Mouse (Mus musculus): ENCODE measurements around the gene Ntrk3. TPM values are rescaled to one million over a fixed set of nuclear protein-coding genes. Genes with fewer than 3 reads are reported as not detected.

The Ntrk3 gene
- polyA plus RNA-seq, 1 experiment from 2014 or later, result 0.24 TPM

DNA sequence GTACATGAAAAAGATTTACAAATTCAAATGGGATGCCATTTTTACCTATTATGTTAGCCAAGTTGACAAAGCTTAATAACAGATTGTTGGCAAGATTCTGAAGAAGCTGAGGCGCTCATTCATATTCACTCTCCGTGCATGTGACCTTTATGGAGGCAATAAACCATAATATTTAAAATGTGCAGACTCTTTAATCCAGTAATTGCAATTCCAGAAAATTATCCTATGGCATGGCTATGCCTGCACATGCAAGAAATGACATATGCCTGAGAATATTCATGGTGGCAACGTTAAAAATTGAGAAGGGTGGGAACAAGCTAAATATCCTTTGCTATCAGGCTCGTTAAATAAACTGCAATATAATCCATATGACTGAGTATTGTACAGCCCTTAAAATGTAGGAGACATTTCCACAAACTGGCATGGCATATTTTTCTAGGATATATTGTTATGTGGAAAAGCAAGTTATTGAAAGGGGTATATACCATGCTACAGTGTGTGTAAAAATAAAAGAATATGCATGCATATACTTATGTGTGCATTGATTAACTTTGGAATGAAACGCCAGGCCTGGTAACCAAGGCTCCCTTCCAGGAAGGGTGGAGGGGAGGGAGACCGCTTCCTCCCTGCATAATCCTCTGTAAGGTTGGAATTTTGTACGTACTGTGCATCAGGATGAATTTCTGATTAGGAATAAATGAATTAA, 16.1 kb upstream of the Ntrk3 start:
- Histone ChIP-seq H3K27me3 (replicated peaks) (no peaks in the 10 kb centered on the region), H3K4me3 (no peak overlapping the region), H3K27ac (no peak overlapping the region), H3K36me3 (no peaks in the 10 kb centered on the region), H3K9me3 (replicated peaks) (no peaks in the 10 kb centered on the region), H3K9ac (no peak overlapping the region), H3K4me1 (no peaks in the 10 kb centered on the region), H3K4me2 (no peak overlapping the region)
- whole genome bisulfite sequencing (ENCODE audit: insufficient replicate concordance), result 64% methylated on average over 7 of the region's 7 CpGs
- no peak for ATAC-seq

DNA sequence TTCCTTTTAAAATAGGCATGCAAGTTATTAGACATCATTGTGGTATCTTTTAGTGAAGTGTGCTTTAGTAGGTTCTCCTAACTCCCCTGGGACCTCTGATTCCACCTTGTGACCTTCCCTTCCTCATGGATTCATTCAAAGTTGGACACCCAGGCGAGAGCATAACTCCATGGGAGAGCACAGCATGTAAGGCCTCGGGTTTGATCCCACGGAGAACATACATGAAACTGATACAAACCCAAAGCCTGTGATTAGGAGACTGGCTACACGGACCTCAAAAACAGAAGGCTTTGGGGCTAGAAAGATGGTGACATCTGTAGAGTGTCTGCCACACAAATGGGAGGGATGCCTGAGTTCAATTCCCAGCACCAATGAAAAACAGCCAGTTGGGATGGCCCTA, 15.1 kb upstream of the Ntrk3 start:
- WGBS (ENCODE audit: insufficient replicate concordance), result 60% methylated on average over 4 of the region's 4 CpGs
- H3K4me3 ChIP-seq, result no peak overlapping the region
- no peaks in the 10 kb centered on the region for H3K27me3 ChIP-seq (replicated peaks)
- H3K9me3 ChIP-seq (replicated peaks), result no peaks in the 10 kb centered on the region
- no peak overlapping the region for H3K27ac ChIP-seq
- H3K36me3 ChIP-seq, result no peaks in the 10 kb centered on the region
- no peaks in the 10 kb centered on the region for H3K4me1 ChIP-seq
- no peak overlapping the region for H3K4me2 ChIP-seq
- no peak for ATAC-seq
- H3K9ac ChIP-seq, result no peak overlapping the region

DNA sequence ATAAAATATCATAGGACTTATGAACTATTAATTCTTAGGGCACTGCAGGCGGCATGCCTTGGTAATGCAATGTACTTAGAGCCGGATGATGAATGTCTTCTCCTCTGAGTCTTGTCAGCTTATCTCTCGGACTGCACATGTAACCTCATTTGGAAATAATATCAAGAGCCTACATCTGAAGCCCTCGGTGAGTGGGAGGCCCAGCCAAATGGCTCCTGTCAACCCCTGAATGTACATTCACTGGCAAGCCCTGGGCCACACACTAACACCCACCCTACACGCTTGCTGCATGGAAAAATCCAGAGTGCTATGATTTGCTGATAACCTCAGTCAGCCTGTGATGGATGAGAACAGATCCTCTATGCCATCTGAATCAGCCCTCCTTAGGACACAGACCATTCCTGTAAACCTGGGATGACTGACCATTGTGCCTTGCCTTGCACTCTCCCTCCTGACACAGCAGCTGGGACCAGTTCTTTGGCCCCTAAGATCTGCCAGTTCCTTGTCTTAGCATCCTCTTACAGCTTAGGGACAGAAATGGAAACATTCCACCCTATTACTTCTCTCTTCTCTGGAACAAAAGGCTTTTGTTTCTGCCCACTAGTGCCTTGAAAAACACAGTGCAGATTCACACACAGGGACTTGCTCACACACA, 6.0 kb upstream of the Ntrk3 start:
- H3K27me3 ChIP-seq (replicated peaks), result no peaks in the 10 kb centered on the region
- H3K9me3 ChIP-seq (replicated peaks), result no peaks in the 10 kb centered on the region
- H3K4me1 ChIP-seq, result no peaks in the 10 kb centered on the region
- no peak for ATAC-seq
- no peak overlapping the region for H3K27ac ChIP-seq
- no peak overlapping the region for H3K4me3 ChIP-seq
- H3K9ac ChIP-seq, result no peak overlapping the region
- 37% methylated on average over 5 of the region's 5 CpGs for WGBS (ENCODE audit: insufficient replicate concordance)
- H3K4me2 ChIP-seq, result no peak overlapping the region
- H3K36me3 ChIP-seq, result no peaks in the 10 kb centered on the region

DNA sequence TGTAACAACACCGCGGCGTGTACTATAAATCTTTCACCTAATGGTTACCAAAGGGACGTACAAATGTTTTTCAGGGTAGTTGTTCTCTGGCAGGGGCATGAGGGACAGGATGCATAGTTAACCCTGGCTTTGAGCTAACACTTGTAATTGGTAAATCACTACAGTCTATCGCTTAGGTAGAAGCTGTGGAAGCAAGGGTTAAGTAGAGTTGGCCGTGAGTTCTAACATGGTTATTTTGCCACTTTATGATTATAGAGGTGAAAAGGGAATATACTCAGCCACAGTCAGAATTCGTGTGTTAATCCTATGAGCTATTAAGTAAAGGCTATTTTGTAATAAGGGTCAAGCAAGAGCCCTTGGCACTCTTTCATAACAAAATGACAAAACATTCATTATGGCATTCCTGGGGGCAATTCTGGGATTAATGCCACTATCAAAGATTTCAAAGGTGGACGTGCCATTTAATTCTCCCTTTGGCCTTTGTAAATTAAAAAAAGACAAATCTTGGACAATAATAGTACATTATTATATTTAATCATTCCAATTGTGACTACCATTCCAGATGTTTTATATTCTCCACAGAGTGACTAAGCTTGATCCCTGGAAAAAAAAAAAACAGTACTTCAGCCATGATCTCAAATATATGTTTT, 1.7 kb upstream of the Ntrk3 start:
- whole genome bisulfite sequencing (ENCODE audit: insufficient replicate concordance), result 71% methylated on average over 8 of the region's 8 CpGs
- no peak overlapping the region for H3K9ac ChIP-seq

DNA sequence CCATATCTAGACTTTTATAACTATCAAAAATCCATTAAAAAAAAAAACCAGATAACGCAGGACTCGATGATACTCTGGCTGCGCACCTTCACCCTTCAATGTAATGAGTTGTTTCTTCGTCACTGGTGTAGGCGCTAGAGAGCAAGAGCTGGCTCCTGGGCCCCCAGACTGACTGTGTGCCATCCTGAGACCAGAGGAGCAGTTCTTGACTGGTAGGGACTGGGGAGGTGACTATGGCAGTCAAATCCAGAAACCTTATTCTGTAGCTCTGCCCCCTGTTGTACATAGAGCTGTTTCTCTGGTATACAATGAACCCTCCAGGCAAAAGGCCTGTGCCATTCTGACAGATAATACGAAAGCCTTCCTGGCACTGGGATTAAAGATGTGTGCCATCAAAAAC, 616 bp downstream of the Ntrk3 start:
- H3K27ac ChIP-seq, result no peak overlapping the region
- no peak overlapping the region for H3K9ac ChIP-seq
- H3K27me3 ChIP-seq (replicated peaks), result no peaks in the 10 kb centered on the region
- no peak for ATAC-seq
- H3K4me1 ChIP-seq, result no peaks in the 10 kb centered on the region
- no peaks in the 10 kb centered on the region for H3K9me3 ChIP-seq (replicated peaks)
- 81% methylated on average over 6 of the region's 6 CpGs for WGBS (ENCODE audit: insufficient replicate concordance)
- no peak overlapping the region for H3K4me2 ChIP-seq
- H3K36me3 ChIP-seq, result no peaks in the 10 kb centered on the region
- H3K4me3 ChIP-seq, result no peak overlapping the region

More for the DNA sequence above, 1.7 kb upstream of the Ntrk3 start:
- Histone ChIP-seq H3K36me3 (no peaks in the 10 kb centered on the region), H3K4me1 (no peaks in the 10 kb centered on the region), H3K9me3 (replicated peaks) (no peaks in the 10 kb centered on the region), H3K27ac (no peak overlapping the region), H3K27me3 (replicated peaks) (no peaks in the 10 kb centered on the region), H3K4me2 (no peak overlapping the region), H3K4me3 (no peak overlapping the region)
- ATAC-seq, result no peak

DNA sequence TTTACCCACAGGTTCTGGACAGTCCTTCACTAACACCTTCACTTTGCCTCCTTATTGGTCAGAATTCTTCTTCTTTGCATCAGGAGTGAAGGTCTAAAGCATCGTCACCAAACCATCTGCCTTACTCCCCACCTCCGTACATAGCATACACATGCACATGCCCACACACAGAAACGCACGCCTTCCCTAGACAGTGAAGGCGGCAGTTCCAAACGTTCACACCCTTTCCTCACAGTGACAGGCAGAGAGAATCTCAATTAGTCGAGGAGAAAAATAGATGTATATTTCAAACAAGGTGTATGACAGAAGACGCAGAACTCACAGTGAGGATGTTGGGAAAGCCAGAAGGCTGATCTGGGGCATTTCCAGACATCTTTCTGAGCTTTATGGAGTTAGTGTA, 6.4 kb downstream of the Ntrk3 start:
- Histone ChIP-seq H3K36me3 (no peaks in the 10 kb centered on the region), H3K4me2 (no peak overlapping the region), H3K9ac (no peak overlapping the region), H3K9me3 (replicated peaks) (no peaks in the 10 kb centered on the region), H3K4me1 (no peaks in the 10 kb centered on the region), H3K27me3 (replicated peaks) (no peaks in the 10 kb centered on the region), H3K27ac (no peak overlapping the region), H3K4me3 (no peak overlapping the region)
- ATAC-seq, result no peak
- WGBS (ENCODE audit: insufficient replicate concordance), result 69% methylated on average over 8 of the region's 8 CpGs

DNA sequence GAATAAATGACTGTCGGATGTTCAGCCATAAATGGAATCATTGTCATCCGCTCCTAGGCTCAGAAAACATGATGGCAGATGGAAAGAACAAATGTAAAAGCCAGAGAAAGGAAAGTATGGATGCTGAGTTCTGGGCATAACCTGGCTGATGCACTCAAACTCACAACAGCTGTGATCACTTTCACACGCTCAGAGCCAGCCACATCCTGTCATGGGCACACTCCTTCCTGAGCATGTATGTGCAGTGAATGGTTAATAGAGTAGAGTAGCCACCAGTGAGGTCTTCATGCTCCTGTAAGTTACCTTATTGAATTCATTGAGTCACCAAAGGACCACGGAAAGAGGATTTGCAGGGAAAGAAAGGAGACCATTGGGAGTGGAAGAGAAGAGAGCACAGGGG, 13.2 kb downstream of the Ntrk3 start:
- no peak overlapping the region for H3K27ac ChIP-seq
- no peak overlapping the region for H3K4me2 ChIP-seq
- no peaks in the 10 kb centered on the region for H3K36me3 ChIP-seq
- H3K27me3 ChIP-seq (replicated peaks), result no peaks in the 10 kb centered on the region
- no peak overlapping the region for H3K9ac ChIP-seq
- 42% methylated on average over 4 of the region's 4 CpGs for WGBS (ENCODE audit: insufficient replicate concordance)
- H3K9me3 ChIP-seq (replicated peaks), result no peaks in the 10 kb centered on the region
- H3K4me3 ChIP-seq, result no peak overlapping the region
- no peaks in the 10 kb centered on the region for H3K4me1 ChIP-seq
- no peak for ATAC-seq

DNA sequence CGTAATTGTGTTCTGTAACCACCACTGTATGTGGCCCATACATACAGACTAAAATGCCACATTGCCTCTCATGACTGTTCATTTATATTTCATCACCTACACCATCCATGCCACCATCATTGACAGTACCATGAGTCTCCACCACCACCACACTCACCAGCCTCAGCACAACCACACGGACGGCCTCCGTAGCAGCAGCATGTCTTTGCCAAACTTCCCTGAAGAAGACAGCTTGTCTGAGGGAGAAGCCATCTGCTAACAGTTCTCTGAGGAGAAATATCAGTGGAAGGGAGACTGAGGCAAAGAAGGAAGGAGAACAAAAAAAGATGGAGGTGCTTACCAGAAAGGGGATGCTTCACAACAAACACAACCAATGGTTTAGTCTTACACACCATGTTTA, 15.8 kb downstream of the Ntrk3 start:
- no peak for ATAC-seq
- WGBS (ENCODE audit: insufficient replicate concordance), result 87% methylated on average over 4 of the region's 4 CpGs
- Histone ChIP-seq H3K4me3 (no peak overlapping the region), H3K4me2 (no peak overlapping the region), H3K9ac (no peak overlapping the region), H3K9me3 (replicated peaks) (no peaks in the 10 kb centered on the region), H3K4me1 (no peaks in the 10 kb centered on the region), H3K27me3 (replicated peaks) (no peaks in the 10 kb centered on the region), H3K27ac (no peak overlapping the region), H3K36me3 (no peaks in the 10 kb centered on the region)

DNA sequence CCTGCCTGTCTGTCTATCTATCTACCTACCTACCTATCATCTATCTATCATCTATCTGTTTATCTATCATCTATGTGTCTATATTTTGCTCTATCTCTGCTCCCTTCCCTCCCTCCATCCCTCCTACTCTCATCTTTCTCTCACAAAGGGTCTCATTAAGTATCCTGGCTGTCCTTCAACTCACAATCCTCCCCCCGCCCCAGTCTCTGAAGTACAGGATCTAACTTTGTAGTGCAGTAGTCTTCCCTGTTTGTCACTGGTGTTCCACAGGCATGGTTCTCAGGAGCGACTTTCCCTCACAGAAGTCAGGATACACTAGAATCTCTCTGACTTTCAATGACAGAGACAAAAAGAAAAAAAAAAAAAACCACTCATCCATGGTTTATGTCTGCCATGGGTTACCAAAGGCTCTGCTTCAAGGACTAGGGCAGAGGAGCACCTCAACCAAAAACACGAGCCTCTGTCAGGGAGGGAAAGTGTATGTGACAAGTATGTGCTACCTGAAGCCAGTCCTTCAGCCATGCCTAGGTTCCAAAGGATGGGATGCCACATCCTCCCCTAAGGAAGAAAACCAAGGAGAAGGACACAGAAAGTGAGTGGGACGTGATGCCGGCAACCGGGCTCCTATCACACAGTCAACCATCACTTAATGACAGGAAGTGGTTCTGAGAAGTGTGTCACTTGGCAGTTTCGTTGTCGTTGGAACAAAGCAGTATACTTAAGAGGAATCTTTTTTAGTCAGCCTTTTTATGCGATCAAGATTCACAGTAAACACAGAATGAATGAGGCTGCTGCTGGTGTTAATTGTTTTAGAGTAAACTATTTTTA, 16.6 kb downstream of the Ntrk3 start:
- Histone ChIP-seq H3K4me2 (no peak overlapping the region), H3K27me3 (replicated peaks) (no peaks in the 10 kb centered on the region), H3K27ac (no peak overlapping the region), H3K9me3 (replicated peaks) (no peaks in the 10 kb centered on the region), H3K9ac (no peak overlapping the region), H3K4me3 (no peak overlapping the region), H3K36me3 (no peaks in the 10 kb centered on the region), H3K4me1 (no peaks in the 10 kb centered on the region)
- no peak for ATAC-seq
- WGBS (ENCODE audit: insufficient replicate concordance), result 39% methylated on average over 9 of the region's 9 CpGs

DNA sequence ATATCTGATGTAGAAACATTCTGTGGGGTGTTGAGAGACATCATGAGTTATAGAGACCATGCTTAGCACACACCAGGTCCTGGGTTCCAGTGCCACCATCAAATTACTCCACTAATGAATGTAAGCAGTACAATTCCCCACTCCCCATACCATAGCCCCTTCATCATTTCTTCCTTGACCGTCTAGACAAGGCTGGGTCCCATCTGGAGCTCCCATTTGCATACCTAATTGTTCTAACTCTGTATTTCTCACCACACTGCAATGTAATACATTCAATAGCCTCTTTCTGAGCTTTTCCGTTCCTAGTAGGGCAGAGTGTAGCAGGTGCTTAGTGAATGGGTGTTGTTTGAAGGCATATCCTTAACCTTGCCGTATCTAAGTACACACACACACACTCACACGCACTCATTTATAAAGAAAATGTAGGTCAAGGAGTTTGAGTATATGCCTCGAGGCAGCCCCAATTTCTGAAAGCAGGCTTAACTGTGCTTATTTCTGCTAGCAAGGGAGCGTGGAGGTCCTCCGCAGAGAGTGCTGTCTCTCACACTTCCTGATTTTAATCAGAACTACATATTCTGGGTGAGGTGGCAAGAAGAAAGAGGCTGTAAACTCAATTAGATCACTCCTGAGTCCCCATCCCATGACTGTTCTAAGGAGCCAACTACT, 17.9 kb downstream of the Ntrk3 start:
- Histone ChIP-seq H3K4me2 (no peak overlapping the region), H3K9ac (no peak overlapping the region), H3K36me3 (no peaks in the 10 kb centered on the region), H3K27me3 (replicated peaks) (no peaks in the 10 kb centered on the region), H3K9me3 (replicated peaks) (no peaks in the 10 kb centered on the region), H3K27ac (no peak overlapping the region), H3K4me1 (no peaks in the 10 kb centered on the region), H3K4me3 (no peak overlapping the region)
- ATAC-seq, result no peak
- WGBS (ENCODE audit: insufficient replicate concordance), result 48% methylated on average over 7 of the region's 7 CpGs

DNA sequence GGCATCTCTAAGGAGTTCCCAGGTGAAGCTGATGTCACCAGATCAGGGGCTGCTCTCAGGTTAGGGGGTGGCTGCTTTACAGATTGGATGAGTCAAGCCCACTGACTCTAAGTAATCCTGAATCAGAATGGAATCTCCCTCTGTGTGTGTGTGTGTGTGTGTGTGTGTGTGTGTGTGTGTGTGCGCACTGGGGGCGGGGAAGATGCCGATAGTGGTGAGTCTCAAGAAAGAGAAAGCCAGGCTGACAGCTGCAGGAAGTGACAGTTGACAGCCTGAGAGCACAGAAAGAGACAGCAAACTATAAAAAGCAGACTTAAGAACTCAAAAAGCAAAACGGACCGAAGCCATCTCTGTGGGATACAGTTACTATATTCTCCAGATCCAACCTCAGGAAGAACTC, 18.7 kb downstream of the Ntrk3 start:
- no peak overlapping the region for H3K9ac ChIP-seq
- no peaks in the 10 kb centered on the region for H3K36me3 ChIP-seq
- H3K27me3 ChIP-seq (replicated peaks), result no peaks in the 10 kb centered on the region
- ATAC-seq, result no peak
- H3K9me3 ChIP-seq (replicated peaks), result no peaks in the 10 kb centered on the region
- no peak overlapping the region for H3K4me2 ChIP-seq
- no peaks in the 10 kb centered on the region for H3K4me1 ChIP-seq
- no peak overlapping the region for H3K27ac ChIP-seq
- 25% methylated on average over 5 of the region's 5 CpGs for WGBS (ENCODE audit: insufficient replicate concordance)
- H3K4me3 ChIP-seq, result no peak overlapping the region
